Mouse (Mus musculus): ENCODE measurements around the gene Thumpd3.

The Thumpd3 gene

DNA sequence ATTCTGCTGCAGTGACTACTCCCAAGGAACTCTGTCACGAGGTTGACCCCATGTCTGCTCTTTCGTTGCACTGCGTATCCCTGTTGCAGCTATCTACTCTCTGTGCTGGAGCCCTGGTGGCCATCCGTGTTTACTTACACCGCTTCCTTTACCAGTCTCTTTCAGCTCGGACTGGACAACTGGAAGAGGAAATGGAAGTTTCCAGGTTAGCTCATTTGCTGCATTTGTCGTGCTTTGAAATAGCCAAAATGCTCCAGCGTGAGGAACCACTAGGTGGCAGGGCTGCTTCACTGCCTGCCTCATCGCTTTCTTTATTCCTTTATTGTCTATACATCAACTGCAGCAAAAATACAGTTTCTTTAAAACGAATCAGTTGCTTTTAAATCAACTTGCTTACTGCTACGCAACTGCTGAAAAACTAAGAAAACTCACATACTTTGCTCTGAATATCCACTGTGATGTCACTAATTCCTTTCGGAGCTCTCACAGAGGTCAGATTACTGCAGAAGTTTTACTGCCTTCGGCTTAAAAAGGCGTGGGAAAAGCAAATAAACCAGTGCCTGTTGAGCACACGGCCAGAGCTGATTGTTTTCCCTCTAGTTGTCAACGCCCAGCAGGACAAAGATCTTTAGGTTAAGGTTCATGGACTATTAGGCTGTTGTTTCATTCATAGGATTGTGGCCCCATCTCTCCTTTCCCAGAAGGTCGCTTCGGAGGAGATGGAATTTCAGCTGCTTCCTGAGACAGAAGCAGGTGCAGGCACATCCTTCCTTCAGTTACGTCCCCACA, 7.9 kb upstream of the Thumpd3 start:
- peak; percentile 91 for DNase-seq (ENCODE audit: low read depth, low spot score)

DNA sequence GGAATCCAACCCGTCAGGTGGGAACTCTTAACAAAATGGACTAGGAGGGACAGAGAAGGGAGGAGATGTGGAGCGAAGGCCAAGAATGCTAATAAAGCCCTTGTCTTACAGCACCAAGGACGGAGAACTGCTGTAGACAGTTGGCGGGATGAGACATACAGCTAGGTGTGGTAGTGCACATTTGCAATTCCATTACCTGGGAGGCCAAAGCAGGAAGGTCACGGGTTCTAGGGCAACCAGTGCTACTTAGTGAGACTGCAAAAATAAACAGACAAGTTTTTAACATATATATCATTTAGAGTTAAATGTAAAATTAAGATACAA, 7.3 kb upstream of the Thumpd3 start:
- DNase-seq (ENCODE audit: low read depth, low spot score): no peak

DNA sequence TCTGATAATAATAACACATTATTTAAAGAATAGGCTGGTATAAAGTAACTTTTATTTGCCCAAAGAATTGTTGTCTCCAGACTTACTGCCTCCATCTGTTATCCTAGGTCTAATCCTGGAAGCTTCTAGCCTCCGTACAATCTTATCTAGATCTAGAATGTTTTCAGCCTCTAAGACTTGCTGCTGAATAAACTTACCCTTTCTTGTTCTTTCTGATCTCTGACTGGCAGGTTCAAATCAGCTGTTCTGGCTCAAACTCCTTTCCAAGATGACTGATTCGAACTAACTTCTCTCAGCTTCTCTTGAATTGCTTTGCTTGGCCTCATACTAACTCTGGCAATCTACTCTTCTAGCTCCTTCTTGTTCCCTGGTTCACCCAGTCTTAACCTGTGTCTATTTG, 5.7 kb upstream of the Thumpd3 start:
- DNase-seq (ENCODE audit: low read depth, low spot score): no peak

DNA sequence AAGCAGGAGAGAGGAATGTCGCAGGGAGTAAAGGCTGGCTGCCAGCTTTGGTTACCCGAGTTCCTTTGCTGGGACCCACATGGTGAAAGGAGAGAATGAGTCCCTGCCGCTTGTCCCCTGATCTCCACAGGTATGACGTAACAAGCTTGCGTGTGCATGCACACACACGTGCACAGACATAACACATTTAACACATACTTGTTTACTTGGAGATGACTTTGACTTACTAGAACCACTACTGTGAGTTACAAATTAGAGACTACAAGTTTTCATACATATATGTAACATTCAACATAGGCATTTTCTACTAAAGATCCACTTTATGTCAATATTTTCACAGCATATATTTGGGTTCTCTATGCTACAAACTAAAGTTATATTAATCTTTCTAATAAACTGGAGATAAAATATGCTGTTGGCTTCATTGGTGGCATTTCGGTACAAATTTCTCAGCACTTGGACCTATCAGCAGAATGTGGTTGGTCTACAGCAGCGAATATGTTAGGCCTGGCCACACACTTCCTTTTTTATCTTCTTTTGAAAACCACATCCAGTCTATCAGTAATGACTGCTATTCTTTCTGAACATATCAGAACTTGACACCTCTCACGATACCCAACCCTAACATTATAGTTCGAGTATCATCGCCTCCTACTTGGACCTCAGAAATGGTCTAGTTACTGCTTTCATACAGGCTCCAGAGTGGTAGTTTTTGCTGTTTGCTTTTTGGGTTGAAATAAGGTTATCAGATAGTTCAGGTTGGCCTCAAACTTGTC, 4.6 kb upstream of the Thumpd3 start:
- DNase-seq (ENCODE audit: low read depth, low spot score): no peak

DNA sequence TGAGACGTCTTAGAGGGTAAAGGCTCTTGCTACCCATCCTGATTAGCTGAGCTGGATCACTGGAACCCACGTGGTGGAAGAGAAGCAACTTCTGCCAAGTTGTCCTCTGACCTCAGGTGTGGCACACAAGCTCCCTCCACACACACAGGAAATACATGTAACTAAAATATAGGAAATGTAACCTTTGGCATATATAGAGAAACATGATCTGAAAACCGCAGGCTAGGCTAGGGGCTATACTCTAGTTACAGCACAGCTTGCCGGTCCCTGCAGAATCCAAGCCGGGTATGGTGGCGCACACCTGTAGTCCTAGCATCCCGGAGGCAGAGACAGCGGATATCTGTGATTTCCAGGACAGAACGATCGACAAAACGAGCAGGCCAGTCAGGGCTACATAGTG, 450 bp upstream of the Thumpd3 start:
- peak; percentile 46 for DNase-seq (ENCODE audit: low read depth, low spot score)

DNA sequence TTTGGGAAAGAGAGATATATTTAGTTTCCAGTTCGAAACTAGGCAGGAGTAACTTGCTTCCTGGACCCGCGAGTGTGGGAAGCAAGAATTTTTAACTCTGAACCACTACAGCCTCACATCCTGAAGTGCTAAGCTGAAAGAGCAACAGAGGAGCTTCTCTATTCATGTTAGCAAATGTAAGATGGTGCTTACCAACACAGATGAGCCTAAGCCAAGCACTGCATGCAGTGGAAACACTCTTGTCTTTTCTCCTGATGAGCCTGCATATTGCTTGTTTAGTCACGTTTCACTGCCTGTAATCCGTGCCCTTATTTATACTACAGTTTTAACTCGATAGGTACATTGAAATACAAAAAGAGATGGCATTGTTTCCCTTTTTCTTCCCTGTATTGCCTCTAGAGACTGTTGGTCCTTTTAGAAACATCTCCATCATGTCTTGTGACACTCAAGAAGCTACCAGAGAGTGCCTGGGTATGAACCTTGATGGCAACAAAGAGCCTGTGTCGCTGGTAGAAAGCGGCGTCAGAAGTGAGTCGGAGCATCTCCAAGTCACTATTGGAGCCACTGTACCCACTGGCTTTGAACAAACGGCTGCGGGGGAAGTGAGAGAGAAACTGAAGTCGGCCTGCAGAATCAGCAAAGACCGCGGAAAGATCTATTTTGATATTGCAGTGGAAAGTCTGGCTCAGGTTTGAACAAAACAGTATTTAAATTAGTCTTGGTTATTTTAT, 1.2 kb downstream of the Thumpd3 start:
- DNase-seq (ENCODE audit: low read depth, low spot score): peak; percentile 20

DNA sequence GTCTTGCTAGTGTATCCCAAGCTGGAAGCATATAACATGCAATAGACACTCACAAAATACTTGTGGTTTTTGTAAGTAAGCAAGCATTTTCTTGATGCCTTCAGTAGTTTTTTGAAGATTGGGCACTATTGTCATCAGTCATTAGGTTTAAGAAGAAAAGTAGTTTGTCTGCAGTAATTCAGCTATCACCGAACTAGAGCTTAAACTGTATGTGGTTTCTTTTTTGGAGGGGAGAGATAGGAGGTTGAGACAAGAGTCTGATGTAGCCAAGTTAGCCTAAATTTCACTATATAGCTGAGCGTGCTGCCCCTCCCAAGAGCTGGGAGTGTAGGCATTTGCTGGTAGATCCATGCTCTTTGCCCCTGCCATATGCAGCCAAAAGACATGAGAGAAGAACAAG, 2.3 kb downstream of the Thumpd3 start:
- no peak for DNase-seq (ENCODE audit: low read depth, low spot score)

DNA sequence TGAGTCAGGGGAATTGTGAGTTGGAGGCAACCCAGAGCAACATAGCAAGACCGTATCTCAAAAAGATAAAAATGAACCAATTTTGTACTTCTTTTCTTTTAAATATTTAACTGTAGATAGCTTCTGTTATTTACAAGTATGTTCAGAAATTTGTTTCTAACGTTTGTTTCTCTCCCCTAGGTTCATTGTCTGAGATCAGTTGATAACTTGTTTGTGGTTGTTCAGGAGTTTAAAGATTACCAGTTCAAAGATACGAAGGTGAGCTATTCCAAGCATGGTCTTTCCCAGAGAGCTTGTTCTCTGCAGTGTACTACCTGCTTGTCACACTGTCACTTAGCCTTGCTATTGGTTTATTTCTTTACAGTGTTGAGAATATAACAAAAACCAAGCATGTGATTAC, 3.1 kb downstream of the Thumpd3 start:
- DNase-seq (ENCODE audit: low read depth, low spot score): no peak

DNA sequence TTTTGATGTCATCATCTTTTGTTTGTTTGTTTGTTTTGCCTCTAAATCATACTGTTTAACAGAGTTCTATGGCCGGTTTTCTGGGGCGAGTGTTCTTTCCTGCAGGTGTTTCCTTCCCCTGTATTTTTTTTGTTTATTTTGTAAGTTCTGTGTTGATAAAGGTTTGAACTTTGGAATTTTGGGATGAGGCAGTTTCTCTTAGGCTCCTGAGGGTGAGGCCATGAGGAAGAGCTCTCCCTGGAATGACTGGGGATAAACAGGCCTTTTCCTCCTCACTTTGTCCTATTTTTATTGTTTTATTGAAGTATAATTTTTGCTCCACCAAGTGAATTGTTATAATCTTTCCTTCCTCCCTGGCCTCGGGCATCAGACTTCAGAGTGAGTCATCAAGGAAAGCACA, 6.9 kb downstream of the Thumpd3 start:
- DNase-seq (ENCODE audit: low read depth, low spot score): no peak

DNA sequence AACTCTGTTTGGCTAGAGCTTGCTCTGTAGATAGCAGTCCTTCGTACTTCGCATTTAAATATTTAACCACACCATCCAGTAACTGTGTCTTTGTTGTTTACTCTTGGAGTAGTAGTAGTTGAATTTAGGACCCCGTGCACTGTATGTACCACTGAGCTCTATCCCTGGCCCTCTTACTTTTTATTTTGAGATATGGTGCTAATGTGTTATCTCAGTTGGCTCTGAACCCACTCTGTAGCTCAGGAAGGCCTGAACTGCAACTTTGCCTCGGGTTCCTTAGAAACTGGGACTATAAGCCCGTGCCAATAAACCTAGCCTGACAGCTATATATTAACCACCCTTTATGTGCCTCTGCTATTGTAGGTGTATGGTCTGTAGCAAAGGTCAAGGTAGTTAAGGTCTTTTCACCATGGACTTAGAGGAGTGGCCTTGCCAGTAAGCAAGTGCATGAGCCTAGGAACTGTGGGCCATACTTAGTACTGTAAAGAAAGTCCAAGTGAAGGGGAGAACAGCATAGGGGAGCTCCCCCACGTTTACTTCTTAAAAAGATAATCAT, 8.6 kb downstream of the Thumpd3 start:
- no peak for DNase-seq (ENCODE audit: low read depth, low spot score)

DNA sequence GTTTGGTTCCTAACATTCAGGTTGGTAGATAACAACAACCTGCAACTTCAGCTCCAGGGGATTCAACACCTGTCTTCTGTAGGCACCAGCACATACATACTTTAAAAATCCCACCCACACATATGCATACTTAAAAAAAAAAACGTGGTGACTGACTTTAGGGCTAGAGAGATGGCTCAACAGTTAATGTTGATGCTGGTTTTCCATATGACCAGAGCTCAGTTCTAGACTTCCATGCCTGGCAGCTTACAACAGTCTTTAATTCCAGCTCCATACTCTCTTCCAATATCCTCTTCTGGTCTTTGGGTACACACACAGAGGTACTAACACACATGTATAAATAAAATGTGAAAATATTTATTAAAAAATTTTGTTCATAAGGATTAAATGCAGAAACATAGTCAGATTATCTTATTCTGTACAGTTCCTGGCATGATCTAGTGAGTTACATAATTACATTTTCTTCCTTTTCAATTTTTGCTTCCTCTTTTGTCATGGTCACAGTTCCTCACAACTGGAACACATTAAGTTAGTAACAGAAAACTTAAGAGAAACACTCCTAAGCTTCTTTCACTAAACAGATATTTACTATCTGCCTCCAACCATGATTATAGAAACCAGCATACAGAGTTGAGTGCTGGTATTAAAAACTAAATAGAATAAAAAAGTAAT, 15.0 kb downstream of the Thumpd3 start:
- no peak for DNase-seq (ENCODE audit: low read depth, low spot score)

DNA sequence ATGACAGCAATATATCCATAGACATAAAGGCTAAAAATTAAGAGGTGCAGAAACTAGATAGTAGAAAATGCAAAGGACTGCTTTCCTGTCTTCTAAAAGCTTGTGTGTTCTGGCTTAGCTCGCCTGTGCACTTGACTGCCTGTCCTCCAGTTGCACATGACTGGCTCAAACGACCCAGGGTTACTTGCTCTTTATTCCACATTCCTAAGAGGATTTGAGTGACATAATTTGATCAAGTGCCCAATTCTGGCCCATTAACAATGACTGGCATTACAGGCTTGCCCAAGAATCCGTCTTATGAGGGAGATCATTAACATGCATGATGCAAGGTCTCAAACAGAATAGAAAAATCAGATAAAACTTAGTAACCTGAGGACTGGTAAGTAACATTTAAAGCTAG, 16.2 kb downstream of the Thumpd3 start:
- DNase-seq (ENCODE audit: low read depth, low spot score): no peak

DNA sequence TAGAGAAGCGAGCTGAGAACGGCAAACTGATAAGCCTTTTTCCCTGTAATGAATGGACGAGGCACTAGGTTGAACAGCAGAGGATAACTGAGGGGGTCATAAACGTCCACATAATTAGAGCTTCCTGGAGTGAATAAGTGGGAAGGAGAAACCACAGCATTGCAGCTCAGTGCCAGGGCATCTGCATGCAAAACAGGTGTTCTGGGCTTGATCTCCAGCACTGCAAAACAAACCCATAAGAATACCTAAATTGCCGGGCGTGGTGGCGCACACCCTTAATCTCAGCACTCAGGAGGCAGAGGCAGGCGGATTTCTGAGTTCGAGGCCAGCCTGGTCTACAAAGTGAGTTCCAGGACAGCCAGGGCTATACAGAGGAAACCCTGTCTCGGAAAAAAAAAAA, 17.3 kb downstream of the Thumpd3 start:
- no peak for DNase-seq (ENCODE audit: low read depth, low spot score)

DNA sequence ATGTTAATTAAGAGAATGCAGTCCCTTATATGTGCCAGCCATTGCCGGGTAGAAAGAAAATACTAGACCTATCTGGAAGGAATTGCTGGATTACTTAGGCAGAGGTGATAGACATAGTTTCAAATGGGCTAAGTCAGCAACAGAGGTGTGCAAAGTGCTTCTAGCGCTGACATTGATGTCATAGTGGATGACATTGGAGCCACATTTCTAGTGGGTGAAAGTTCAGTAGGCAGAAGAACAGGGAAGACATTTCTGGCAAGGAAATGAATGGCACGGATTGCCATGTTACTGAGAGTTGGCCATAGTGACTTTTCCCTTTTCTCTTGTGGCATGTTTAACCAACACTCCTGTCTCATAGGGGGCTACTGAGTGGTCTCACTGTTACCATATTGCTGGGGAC, 19.2 kb downstream of the Thumpd3 start:
- DNase-seq (ENCODE audit: low read depth, low spot score): no peak

DNA sequence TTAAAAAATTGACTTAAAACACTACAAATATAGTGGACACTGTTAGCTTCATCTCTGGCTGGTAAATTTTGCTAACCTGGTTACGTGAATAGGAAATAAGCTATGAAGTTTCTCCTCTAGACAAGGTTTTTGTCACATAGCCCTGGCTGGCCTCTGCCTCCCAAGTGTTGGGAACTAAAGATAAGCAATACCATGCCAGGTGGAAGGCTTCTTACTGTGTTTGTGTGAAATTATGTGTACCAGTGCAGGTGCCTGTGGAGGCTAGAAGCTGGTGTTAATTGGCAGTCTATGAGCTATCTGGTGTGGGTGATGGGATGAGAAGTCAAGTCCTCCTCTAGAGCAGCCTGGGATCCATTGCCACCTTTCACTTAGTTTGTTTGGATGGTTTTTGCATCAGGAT, 23.1 kb downstream of the Thumpd3 start:
- no peak for DNase-seq (ENCODE audit: low read depth, low spot score)

DNA sequence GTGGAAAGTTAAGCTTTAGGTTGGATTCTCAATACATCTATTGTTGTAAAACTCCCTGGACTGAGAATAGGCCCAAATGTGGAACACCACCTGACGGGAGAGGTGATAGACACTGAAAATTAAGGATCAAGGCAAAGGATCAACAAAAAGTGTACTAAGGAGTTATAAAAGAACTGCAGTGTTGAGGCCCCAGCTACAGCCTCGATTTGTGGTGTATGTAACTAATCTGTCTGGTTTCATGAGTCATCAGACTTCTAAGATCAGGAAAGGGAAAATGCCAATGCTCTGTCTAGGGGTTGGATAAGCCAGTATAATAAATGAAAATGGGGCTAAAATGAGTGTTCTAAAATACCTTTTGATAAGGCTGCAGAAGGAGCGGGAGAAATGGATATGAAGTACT, 29.2 kb downstream of the Thumpd3 start:
- DNase-seq (ENCODE audit: low read depth, low spot score): peak; percentile 25

DNA sequence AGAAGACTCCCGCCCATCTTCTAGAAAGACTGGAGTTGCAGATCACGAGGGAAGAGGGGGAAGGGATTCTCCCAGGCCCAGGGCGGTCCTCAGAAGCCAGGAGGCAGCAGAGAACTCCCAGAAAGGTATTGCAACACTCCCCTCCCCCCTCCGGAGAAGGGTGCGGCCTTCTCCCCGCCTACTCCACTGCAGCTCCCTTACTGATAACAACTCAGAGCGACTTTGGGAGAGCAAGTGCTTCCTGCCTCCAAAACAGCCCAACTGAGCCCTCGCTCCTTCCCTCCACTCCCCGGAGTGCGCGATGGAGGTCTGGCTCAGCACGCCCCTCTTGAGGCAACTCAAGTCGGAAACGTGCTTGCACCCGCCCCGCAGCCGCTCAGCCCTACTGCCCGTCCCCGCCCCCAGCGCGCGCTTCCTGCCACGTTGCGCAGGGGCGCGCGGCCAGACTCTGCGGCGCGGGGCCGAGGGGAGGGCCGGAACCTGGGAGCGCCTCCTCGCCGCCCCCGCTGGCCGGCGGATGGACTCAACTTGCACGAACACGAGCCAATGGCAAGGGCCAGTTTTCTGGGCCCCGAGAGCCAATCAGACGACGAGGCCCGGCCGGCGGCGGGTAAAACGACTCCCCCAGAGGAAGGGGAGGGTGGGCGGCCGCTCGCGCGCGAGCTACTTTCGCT, 30.1 kb downstream of the Thumpd3 start:
- peak; percentile 99 for DNase-seq (ENCODE audit: low read depth, low spot score)

DNA sequence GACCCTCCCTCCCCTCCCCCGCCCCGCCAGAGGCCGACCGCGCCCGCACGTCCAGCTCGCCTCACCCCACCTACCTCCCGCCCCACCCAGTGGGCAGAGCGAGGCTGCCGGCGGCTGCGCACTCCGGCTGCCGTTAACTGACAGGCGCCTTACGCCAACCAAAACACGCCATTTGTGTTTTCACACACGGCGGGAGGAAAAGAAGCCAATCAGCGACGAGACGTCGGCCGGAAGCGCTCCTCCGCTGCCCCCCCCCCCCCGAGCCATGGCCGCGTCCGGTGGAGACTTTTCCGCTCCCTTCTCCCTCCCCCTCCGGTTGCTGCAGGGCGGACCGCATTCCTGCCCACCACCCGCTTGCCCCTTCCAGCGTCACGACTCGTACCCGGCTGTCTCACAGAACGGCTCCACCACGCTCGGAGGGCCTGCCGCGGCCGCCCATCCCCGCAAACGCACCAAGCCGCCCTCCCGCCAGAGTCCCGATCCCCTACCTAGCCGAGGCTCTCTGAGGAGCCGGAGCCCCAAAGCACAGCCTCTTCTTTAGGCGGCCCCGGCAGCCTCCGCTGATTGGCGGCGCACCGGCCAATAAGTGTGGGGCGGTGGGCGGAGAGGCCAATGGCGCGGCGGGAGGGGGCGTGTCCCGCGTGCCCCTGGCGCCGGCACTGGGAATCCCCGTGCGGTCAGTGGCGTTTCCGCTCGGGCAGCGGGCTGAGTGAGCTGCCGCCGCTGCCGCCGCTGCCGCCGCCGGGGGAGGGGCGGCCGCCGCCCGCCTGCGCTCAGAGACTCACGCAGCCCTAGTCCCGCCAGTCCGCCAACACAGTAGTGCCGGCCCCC, 30.9 kb downstream of the Thumpd3 start, which contains the start of gene Setd5:
Setd5 (plus strand) TSS at position 680 of the 831 bp plus-strand sequence.
- peak; percentile 98 for DNase-seq (ENCODE audit: low read depth, low spot score)

DNA sequence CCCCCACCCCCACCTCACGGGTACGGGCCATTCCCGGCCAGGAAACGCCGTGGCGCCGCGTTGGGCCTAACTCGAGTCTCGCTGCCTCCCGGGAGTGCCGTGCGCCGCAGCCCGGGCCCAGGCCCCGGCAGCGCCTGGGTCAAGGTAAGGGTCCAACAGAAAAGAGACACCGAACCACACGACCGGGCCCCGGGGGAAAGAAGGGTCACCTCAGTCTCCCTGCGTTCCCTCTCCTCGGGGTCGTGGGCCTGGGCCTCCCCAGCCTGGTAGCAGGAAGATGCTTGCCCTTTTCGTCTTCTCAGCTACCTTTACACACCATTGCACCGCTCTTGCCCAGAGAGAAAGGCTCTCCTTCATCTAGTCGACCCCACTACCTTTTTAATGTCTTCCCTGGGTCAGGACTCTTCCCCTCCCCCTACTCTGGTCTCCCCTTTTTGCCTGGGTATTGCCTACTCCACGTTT, 31.6 kb downstream of the Thumpd3 start:
- peak; percentile 49 for DNase-seq (ENCODE audit: low read depth, low spot score)
